Mouse (Mus musculus): ENCODE measurements around the gene Arhgap23.

DNA sequence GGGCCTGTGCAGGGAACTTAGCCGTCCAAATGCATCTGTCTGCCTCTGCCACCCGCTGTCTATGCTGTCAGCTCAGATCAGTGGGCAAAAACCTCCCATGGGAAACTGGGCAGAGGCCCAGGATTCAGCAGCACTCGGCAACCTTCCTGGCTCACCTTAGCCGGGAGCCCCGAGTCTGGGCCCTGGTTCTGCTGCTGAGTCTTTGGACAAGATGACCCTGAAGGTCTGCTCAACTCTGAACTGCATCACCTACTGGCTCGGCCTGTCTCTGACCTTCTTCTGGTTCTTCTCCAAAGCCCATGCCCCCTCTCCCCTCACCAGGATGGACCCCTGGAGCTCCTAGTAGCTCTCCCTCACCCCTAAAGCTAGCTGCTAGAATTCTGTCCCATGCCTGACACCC lies 30.3 kb downstream of the Arhgap23 start:
- no peak for TF ChIP-seq POLR2A (IDR thresholded peaks at IDR 0.05; ENCODE audit: control insufficient read depth, low read depth, low read length)
- no peak for TF ChIP-seq CTCF (IDR thresholded peaks at IDR 0.05; ENCODE audit: control insufficient read depth, insufficient read depth, insufficient replicate concordance, low read depth, low read length)
